Mouse (Mus musculus): ENCODE measurements at regions not wholly inside any gene's neighbourhood (a gene's known extent, or its start where the extent isn't known, plus 50 kb on each side); places are given as distances from the start of the nearest gene placed in this dataset.
"Not testable (repeated sequence)": the region's sequence is repeated elsewhere in the genome, so short reads cannot be mapped to it uniquely, and the experiment has no call there.

- no peak for DNase-seq
These were observed 94.0 kb upstream of the Cdk6 start for GRCm38 (mm10) chr5:3247333-3247732.

- DNase-seq: no peak
These were observed 91.0 kb upstream of the Cdk6 start for GRCm38 (mm10) chr5:3250273-3250672.

- DNase-seq: no peak
These were observed 81.0 kb upstream of the Cdk6 start for GRCm38 (mm10) chr5:3260289-3260688.

GRCm38 (mm10) chr5:3264988-3265738, 76.1 kb upstream of the Cdk6 start:
- DNase-seq: not testable (repeated sequence)

- DNase-seq: no peak
These were observed 74.3 kb upstream of the Cdk6 start for GRCm38 (mm10) chr5:3267021-3267420.

GRCm38 (mm10) chr5:3269760-3270159, 71.5 kb upstream of the Cdk6 start:
- no peak for DNase-seq

GRCm38 (mm10) chr5:3273140-3273539, 68.1 kb upstream of the Cdk6 start:
- not testable (repeated sequence) for DNase-seq

GRCm38 (mm10) chr5:3277241-3277640, 64.0 kb upstream of the Cdk6 start:
- not testable (repeated sequence) for DNase-seq

GRCm38 (mm10) chr5:3278956-3279355, 62.3 kb upstream of the Cdk6 start:
- not testable (repeated sequence) for DNase-seq

- not testable (repeated sequence) for DNase-seq
These were observed 59.3 kb upstream of the Cdk6 start for GRCm38 (mm10) chr5:3281911-3282506.

GRCm38 (mm10) chr5:3283083-3283482, 58.2 kb upstream of the Cdk6 start:
- no peak for DNase-seq

GRCm38 (mm10) chr5:3284335-3284734, 57.0 kb upstream of the Cdk6 start:
- not testable (repeated sequence) for DNase-seq

- DNase-seq: peak; percentile 29
These were observed 51.3 kb upstream of the Cdk6 start for GRCm38 (mm10) chr5:3289991-3290417.
